Mouse (Mus musculus) urinary bladder, adult 2 months (tissue): ENCODE data around the gene Epha7. TPM values are rescaled to one million over a fixed set of nuclear protein-coding genes. Genes with fewer than 3 reads are reported as not detected.

ENCODE experiments used
- DNase-seq: peaks from one replicate; pipeline ENCODE4 v3.0.0; 2022; ENCODE audit warnings: low spot score
- polyA plus RNA-seq: library from polyadenylated mRNA; depleted of rRNA; stranded (reverse); fragments of >200 nt; gene quantifications from 2 replicates; pipeline ENCODE4 v1.2.3, GENCODE M21; 2012

Gene Epha7
- polyA plus RNA-seq, 1 experiment, result 4.0 TPM

GRCm38 (mm10) chr4:28899783-28900182, 86.9 kb downstream of the Epha7 start:
- DNase-seq, result no peak

DNA sequence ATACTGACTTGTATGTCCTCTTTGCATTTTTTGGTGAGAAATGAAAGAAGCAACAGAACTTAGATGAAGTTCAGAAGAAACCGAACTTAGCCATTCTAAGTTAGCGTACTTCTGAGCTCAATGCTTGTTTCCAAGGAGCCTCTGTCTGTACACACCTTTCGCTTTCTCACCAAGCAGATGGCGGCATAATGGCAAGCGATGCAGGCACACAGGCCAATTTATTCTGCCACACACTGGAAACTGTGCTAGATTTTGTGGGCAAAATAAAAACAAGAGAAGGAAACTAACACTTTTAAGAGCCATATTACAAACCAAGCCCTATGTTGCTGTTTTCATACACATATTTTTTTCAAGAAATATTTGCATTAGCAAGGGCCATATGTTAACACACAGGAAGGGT, 88.6 kb downstream of the Epha7 start:
- DNase-seq, result no peak

DNA sequence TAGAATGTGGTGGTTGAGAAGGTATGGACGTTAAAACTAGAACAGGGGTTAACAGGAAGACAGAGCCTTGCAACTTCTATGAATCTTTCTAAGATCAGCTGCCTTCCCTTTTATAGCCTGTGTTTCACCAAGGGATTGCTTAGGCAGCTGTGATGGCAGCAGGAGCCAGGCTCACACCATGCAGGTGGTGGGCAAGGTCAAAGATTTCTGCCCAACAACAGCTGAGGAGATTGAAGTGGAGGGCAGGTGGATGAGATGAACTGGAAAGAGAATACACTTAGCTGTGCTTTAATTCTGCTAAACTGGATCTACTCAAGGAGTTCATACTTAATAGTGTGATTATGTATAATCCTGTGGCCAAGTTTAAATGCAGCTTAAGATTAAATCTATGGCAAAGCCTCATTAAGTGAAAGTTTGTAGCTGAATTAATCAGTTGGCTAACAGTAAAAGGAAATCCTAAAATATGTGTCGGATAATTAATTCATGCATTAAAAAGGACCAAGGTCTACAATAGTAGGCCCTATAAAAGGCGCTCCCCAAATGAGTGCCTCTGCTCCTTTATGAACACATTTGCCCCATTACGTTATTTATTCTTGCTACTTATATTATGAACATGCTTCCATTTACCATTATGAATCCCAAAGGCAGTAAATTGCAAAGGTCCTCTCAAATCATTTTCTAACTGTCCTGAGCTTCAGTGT, 89.2 kb downstream of the Epha7 start:
- DNase-seq, result no peak

- DNase-seq, result no peak
Observed at GRCm38 (mm10) chr4:28906985-28907384, 94.1 kb downstream of the Epha7 start.

GRCm38 (mm10) chr4:28910127-28910526, 97.2 kb downstream of the Epha7 start:
- no peak for DNase-seq

GRCm38 (mm10) chr4:28912028-28912427, 99.1 kb downstream of the Epha7 start:
- no peak for DNase-seq

DNA sequence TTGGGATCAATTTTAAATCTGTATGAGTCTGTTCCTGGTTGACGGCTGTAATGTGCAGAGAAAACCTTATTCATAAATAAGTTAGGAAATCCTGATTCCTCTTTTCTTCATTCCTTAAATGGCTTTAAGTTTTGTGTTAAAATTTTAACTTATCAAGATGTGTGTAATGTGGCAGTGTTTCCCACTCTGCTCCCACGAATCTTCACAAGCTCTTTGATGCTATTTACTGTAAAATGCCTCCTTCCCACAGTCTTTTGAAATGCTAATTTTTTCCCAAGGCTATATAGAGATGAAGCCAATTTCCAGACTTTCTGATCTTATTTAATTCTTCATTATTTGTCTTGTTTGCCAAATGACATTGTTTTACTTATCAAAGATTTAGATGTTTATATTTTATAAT, 100.7 kb downstream of the Epha7 start:
- no peak for DNase-seq

DNA sequence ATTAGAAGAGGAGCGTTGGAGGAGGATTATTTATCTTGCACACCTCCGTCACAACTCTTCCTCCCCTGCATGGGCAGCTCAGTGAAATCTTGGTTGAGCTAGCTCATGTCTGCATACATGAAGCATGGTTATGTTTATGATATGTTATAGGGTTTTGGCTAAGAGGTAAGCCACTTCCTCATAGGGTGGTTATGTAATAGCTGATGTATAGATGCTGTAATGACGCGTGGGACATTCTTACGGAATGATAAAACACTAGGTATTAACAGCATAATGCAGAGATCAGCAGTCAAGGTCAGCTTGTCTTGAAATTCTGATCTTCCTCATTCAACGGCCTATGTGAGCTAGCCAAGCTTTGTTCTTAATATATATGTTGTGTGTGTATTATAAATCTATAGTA, 107.7 kb downstream of the Epha7 start:
- no peak for DNase-seq

- no peak for DNase-seq
Observed at GRCm38 (mm10) chr4:28926072-28926471, 113.1 kb downstream of the Epha7 start.

DNA sequence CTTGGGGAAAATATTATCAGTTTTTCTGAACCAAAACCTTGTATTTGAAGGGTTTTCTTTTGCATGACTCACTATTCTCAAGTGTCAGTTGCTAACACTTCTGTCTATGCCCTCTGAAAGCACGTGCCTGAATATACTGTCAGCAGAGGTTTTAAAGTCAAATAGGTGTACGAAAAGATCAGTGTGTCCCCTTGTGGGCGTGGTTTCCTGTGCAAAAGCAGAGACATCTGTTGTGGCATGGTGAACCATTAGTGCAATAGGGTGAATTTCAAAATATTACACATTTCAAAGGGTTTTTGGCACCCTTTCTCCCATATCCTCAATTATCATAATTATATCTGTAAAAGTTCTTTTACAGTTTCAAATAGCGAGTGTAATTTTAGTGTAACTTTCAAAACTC, 120.5 kb downstream of the Epha7 start:
- no peak for DNase-seq

GRCm38 (mm10) chr4:28934802-28935201, 121.9 kb downstream of the Epha7 start:
- no peak for DNase-seq

GRCm38 (mm10) chr4:28935567-28935966, 122.6 kb downstream of the Epha7 start:
- DNase-seq, result no peak

- no peak for DNase-seq
Observed at GRCm38 (mm10) chr4:28940710-28941109, 127.8 kb downstream of the Epha7 start.

- DNase-seq, result no peak
Observed at GRCm38 (mm10) chr4:28944237-28944636, 131.3 kb downstream of the Epha7 start.

GRCm38 (mm10) chr4:28960889-28961560, 148.1 kb downstream of the Epha7 start:
- DNase-seq, result no peak

- no peak for DNase-seq
Observed at GRCm38 (mm10) chr4:28967584-28968315, 154.8 kb downstream of the Epha7 start.

GRCm38 (mm10) chr4:28998462-28999286, 185.7 kb downstream of the Epha7 start:
- no peak for DNase-seq

- no peak for DNase-seq
Observed at GRCm38 (mm10) chr4:28999287-28999595, 186.3 kb downstream of the Epha7 start.

GRCm38 (mm10) chr4:29010333-29010732, 197.4 kb downstream of the Epha7 start:
- no peak for DNase-seq
